Mouse (Mus musculus) limb, embryonic 14.5 days (tissue): ENCODE results near the gene Ncan. TPM values are rescaled to one million over a fixed set of nuclear protein-coding genes. Genes with fewer than 3 reads are reported as not detected.

Source experiments
- ATAC-seq: fragments of 200-750 bp; cut with Nextera tagmentation; 2 replicates; pipeline ENCODE4 v1.8.0; 2017; ENCODE audit warnings: low read depth, moderate number of reproducible peaks, moderate TSS enrichment; ENCODE audit not compliant: low FRiP score
- DNase-seq: peaks from one replicate; pipeline ENCODE4 v3.0.0-alpha.2; 2015; ENCODE audit warnings: low spot score
- H3K27ac ChIP-seq: fragments of 300-500 bp; sonication (generic); replicated peaks from 2 replicates; pipeline ENCODE4 v1.5.1; 2014; ENCODE audit warnings: low read depth, mild to moderate bottlenecking, low read length, moderate library complexity, mixed read lengths
- H3K27me3 ChIP-seq: fragments of 300-500 bp; sonication (generic); 2 replicates; pipeline ENCODE4 v1.6.1; 2014; ENCODE audit warnings: low read length, mixed read lengths; ENCODE audit not compliant: control insufficient read depth, insufficient read depth
- H3K36me3 ChIP-seq: fragments of 300-500 bp; sonication (generic); 2 replicates; pipeline ENCODE4 v1.6.1; 2014; ENCODE audit warnings: mild to moderate bottlenecking, low read length, moderate library complexity, mixed read lengths; ENCODE audit not compliant: control insufficient read depth, insufficient read depth
- H3K4me1 ChIP-seq: fragments of 300-500 bp; sonication (generic); 2 replicates; pipeline ENCODE4 v1.6.1; 2014; ENCODE audit warnings: antibody characterized with exemption, low read length, mixed read lengths; ENCODE audit not compliant: control insufficient read depth, insufficient read depth
- H3K4me2 ChIP-seq: fragments of 300-500 bp; sonication (generic); replicated peaks from 2 replicates; pipeline ENCODE4 v1.6.1; 2014; ENCODE audit warnings: low read depth, mild to moderate bottlenecking, low read length, moderate library complexity; ENCODE audit not compliant: severe bottlenecking
- H3K4me3 ChIP-seq: fragments of 300-500 bp; sonication (generic); replicated peaks from 2 replicates; pipeline ENCODE4 v1.5.1; 2014; ENCODE audit warnings: low read length
- H3K9ac ChIP-seq: fragments of 300-500 bp; sonication (generic); 2 replicates; pipeline ENCODE4 v1.6.1; 2014; ENCODE audit warnings: mild to moderate bottlenecking, low read depth, low read length, moderate library complexity; ENCODE audit not compliant: severe bottlenecking
- H3K9me3 ChIP-seq: fragments of 300-500 bp; sonication (generic); 2 replicates; pipeline ENCODE4 v1.6.1; 2016; ENCODE audit warnings: low read length; ENCODE audit not compliant: control insufficient read depth
- POLR2A ChIP-seq: fragments of 200-500 bp; IDR thresholded peaks from 2 replicates; pipeline ENCODE4 v1.8.0; 2012; ENCODE audit warnings: inconsistent platforms, mild to moderate bottlenecking, moderate library complexity, borderline replicate concordance; ENCODE audit not compliant: insufficient read depth, insufficient read length; ENCODE audit errors: extremely low read depth
- WGBS: fragments of 180-500 bp; shearing (Covaris S2); extraction: QIAGEN DNeasy Blood & Tissue Kit; methylation state at CpG from one replicate; pipeline ENCODE4 v1.1.7; 2014; 5-methylcytosine and 5-hydroxymethylcytosine counted together
- polyA plus RNA-seq, 2 experiments: library from polyadenylated mRNA; depleted of rRNA in 1 of 2; stranded (reverse) in 1 of 2; unstranded in 1 of 2; fragments of >200 nt; fragmentation: Nextera tagmentation in 1 of 2; extraction: Ambion mirVana in 1 of 2; gene quantifications; 2 replicates each; pipeline versions ENCODE4 v1.2.1 to v1.2.3; 2012 to 2014

The Ncan gene
- polyA plus RNA-seq, 2 experiments: 0.25 to 0.59 TPM

GRCm38 (mm10) chr8:70089296-70089960 lies 31.2 kb downstream of the Ncan start:
- Histone ChIP-seq H3K4me2 (no peak overlapping the region), H3K36me3 (no peaks in the 10 kb centered on the region), H3K4me3 (no peak overlapping the region), H3K4me1 (no peaks in the 10 kb centered on the region), H3K9ac (no peak overlapping the region), H3K9me3 (no peaks in the 10 kb centered on the region), H3K27ac (no peak overlapping the region), H3K27me3 (peaks cover 66% of the 10 kb centered on the region)
- ATAC-seq (no peak), DNase-seq (no peak)
- 61% methylated on average over 9 of the region's 9 CpGs for whole genome bisulfite sequencing
- TF ChIP-seq POLR2A: no peak

GRCm38 (mm10) chr8:70087836-70088650 lies 32.6 kb downstream of the Ncan start:
- Histone ChIP-seq H3K9me3 (no peaks in the 10 kb centered on the region), H3K36me3 (no peaks in the 10 kb centered on the region), H3K27ac (no peak overlapping the region), H3K4me3 (peak overlapping the region; percentile 37), H3K9ac (peak overlapping the region; percentile 40), H3K27me3 (peaks cover 80% of the 10 kb centered on the region), H3K4me2 (peak overlapping the region; percentile 60), H3K4me1 (peaks cover 6% of the 10 kb centered on the region)
- DNase-seq (peak; percentile 46), ATAC-seq (0 out of 2 replicates have a peak, but pooled peaks have one; percentile 36)
- TF ChIP-seq POLR2A: no peak
- WGBS: 5% methylated on average over 43 of the region's 56 CpGs

- TF ChIP-seq POLR2A: no peak
- Histone ChIP-seq H3K27me3 (peaks cover 88% of the 10 kb centered on the region), H3K4me2 (no peak overlapping the region), H3K4me3 (no peak overlapping the region), H3K9ac (no peak overlapping the region), H3K4me1 (peaks cover 6% of the 10 kb centered on the region), H3K36me3 (no peaks in the 10 kb centered on the region), H3K9me3 (no peaks in the 10 kb centered on the region), H3K27ac (no peak overlapping the region)
- 5% methylated on average over 7 of the region's 7 CpGs for WGBS
- DNase-seq (no peak), ATAC-seq (no peak)
Measured at GRCm38 (mm10) chr8:70087237-70087636, 33.4 kb downstream of the Ncan start.

GRCm38 (mm10) chr8:70086151-70086550 lies 34.5 kb downstream of the Ncan start:
- no peak overlapping the region for H3K27ac ChIP-seq
- no peak overlapping the region for H3K9ac ChIP-seq
- no peaks in the 10 kb centered on the region for H3K9me3 ChIP-seq
- H3K36me3 ChIP-seq: no peaks in the 10 kb centered on the region
- ATAC-seq (no peak), DNase-seq (no peak)
- H3K4me1 ChIP-seq: peaks cover 6% of the 10 kb centered on the region
- H3K4me3 ChIP-seq: no peak overlapping the region
- no peak for TF ChIP-seq POLR2A
- H3K27me3 ChIP-seq: peaks cover 92% of the 10 kb centered on the region
- H3K4me2 ChIP-seq: no peak overlapping the region
- 65% methylated on average over 1 of the region's 1 CpGs for WGBS

GRCm38 (mm10) chr8:70084191-70085065 lies 36.2 kb downstream of the Ncan start:
- Histone ChIP-seq H3K27me3 (peaks cover 77% of the 10 kb centered on the region), H3K4me2 (peak overlapping the region; percentile 66), H3K27ac (no peak overlapping the region), H3K9ac (peak overlapping the region; percentile 40), H3K4me3 (peak overlapping the region; percentile 39), H3K9me3 (no peaks in the 10 kb centered on the region), H3K36me3 (no peaks in the 10 kb centered on the region), H3K4me1 (peaks cover 6% of the 10 kb centered on the region)
- WGBS: 3% methylated on average over 59 of the region's 71 CpGs
- DNase-seq: no peak
- no peak for TF ChIP-seq POLR2A
- 0 out of 2 replicates have a peak, but pooled peaks have one; percentile 19 for ATAC-seq
